Mouse (Mus musculus): ENCODE data around the gene Slc2a4. TPM values are rescaled to one million over a fixed set of nuclear protein-coding genes. Genes with fewer than 3 reads are reported as not detected.

The Slc2a4 gene
- polyA plus RNA-seq, 1 experiment from 2014 or later = 7.9 TPM

GRCm38 (mm10) chr11:69950807-69951459, 2.9 kb upstream of the Slc2a4 start:
- Histone ChIP-seq H3K4me1 (replicated peaks; ENCODE audit: control insufficient read depth, insufficient read depth, low read length) (peaks cover 6% of the 10 kb centered on the region; the same call in 1 of the 2 replicates), H3K9ac (ENCODE audit: low read depth, low read length) (no peak overlapping the region), H3K4me2 (replicated peaks; ENCODE audit: low read depth, low read length) (no peak overlapping the region), H3K4me3 (ENCODE audit: low read depth, low read length) (no peak overlapping the region), H3K27ac (ENCODE audit: low read depth, low read length) (no peak overlapping the region), H3K9me3 (ENCODE audit: control insufficient read depth, low read length) (no peaks in the 10 kb centered on the region), H3K36me3 (ENCODE audit: control insufficient read depth, insufficient read depth, low read length) (no peaks in the 10 kb centered on the region), H3K27me3 (ENCODE audit: control insufficient read depth, insufficient read depth, low read length) (no peaks in the 10 kb centered on the region)
- WGBS = 46% methylated on average over 4 of the region's 4 CpGs
- ATAC-seq (ENCODE audit: low FRiP score) (no peak), DNase-seq (ENCODE audit: low spot score) (peak; percentile 42)

- peak; percentile 69 for ATAC-seq (ENCODE audit: low FRiP score)
Observed at GRCm38 (mm10) chr11:69948763-69949150, 769 bp upstream of the Slc2a4 start.

GRCm38 (mm10) chr11:69947337-69948065, 487 bp downstream of the Slc2a4 start:
- Histone ChIP-seq H3K27me3 (ENCODE audit: control insufficient read depth, insufficient read depth, low read length) (no peaks in the 10 kb centered on the region), H3K4me3 (ENCODE audit: low read depth, low read length) (peak overlapping the region; percentile 47), H3K27ac (ENCODE audit: low read depth, low read length) (0 out of 2 replicates have a peak overlapping the region, but pooled peaks have one; percentile 10), H3K9ac (ENCODE audit: low read depth, low read length) (peak overlapping the region; percentile 55), H3K4me1 (replicated peaks; ENCODE audit: control insufficient read depth, insufficient read depth, low read length) (peaks cover 6% of the 10 kb centered on the region; the same call in 1 of the 2 replicates), H3K36me3 (ENCODE audit: control insufficient read depth, insufficient read depth, low read length) (no peaks in the 10 kb centered on the region), H3K4me2 (replicated peaks; ENCODE audit: low read depth, low read length) (peak overlapping the region; percentile 61), H3K9me3 (ENCODE audit: control insufficient read depth, low read length) (no peaks in the 10 kb centered on the region)
- ATAC-seq (ENCODE audit: low FRiP score) (peak; percentile 58), DNase-seq (ENCODE audit: low spot score) (peak; percentile 49)
- WGBS = 2% methylated on average over 29 of the region's 29 CpGs

More at GRCm38 (mm10) chr11:69948763-69949150, 769 bp upstream of the Slc2a4 start:
- Histone ChIP-seq H3K4me2 (replicated peaks; ENCODE audit: low read depth, low read length) (peak overlapping the region; percentile 61), H3K27me3 (ENCODE audit: control insufficient read depth, insufficient read depth, low read length) (no peaks in the 10 kb centered on the region), H3K36me3 (ENCODE audit: control insufficient read depth, insufficient read depth, low read length) (no peaks in the 10 kb centered on the region), H3K9me3 (ENCODE audit: control insufficient read depth, low read length) (no peaks in the 10 kb centered on the region), H3K27ac (ENCODE audit: low read depth, low read length) (peak overlapping the region; percentile 75), H3K9ac (ENCODE audit: low read depth, low read length) (peak overlapping the region; percentile 56), H3K4me1 (replicated peaks; ENCODE audit: control insufficient read depth, insufficient read depth, low read length) (peaks cover 6% of the 10 kb centered on the region; the same call in 1 of the 2 replicates), H3K4me3 (ENCODE audit: low read depth, low read length) (peak overlapping the region; percentile 47)
- WGBS = 2% methylated on average over 14 of the region's 14 CpGs
- DNase-seq (ENCODE audit: low spot score) = peak; percentile 95

- ATAC-seq (ENCODE audit: low FRiP score) (no peak), DNase-seq (ENCODE audit: low spot score) (no peak)
- Histone ChIP-seq H3K4me3 (ENCODE audit: low read depth, low read length) (peak overlapping the region; percentile 1; the same call in 1 of the 2 replicates), H3K9ac (ENCODE audit: low read depth, low read length) (no peak overlapping the region), H3K36me3 (ENCODE audit: control insufficient read depth, insufficient read depth, low read length) (no peaks in the 10 kb centered on the region), H3K4me2 (replicated peaks; ENCODE audit: low read depth, low read length) (peak overlapping the region; percentile 17; the same call in 1 of the 2 replicates), H3K27me3 (ENCODE audit: control insufficient read depth, insufficient read depth, low read length) (no peaks in the 10 kb centered on the region), H3K9me3 (ENCODE audit: control insufficient read depth, low read length) (no peaks in the 10 kb centered on the region), H3K27ac (ENCODE audit: low read depth, low read length) (no peak overlapping the region), H3K4me1 (replicated peaks; ENCODE audit: control insufficient read depth, insufficient read depth, low read length) (peaks cover 6% of the 10 kb centered on the region; the same call in 1 of the 2 replicates)
- WGBS = 87% methylated on average over 18 of the region's 18 CpGs
Observed at GRCm38 (mm10) chr11:69945997-69946891, 1.7 kb downstream of the Slc2a4 start.

GRCm38 (mm10) chr11:69945216-69945615, 2.8 kb downstream of the Slc2a4 start:
- no peak overlapping the region for H3K27ac ChIP-seq (ENCODE audit: low read depth, low read length)
- 83% methylated on average over 13 of the region's 13 CpGs for WGBS

GRCm38 (mm10) chr11:69940962-69941361, 7.0 kb downstream of the Slc2a4 start:
- no peaks in the 10 kb centered on the region for H3K36me3 ChIP-seq (ENCODE audit: control insufficient read depth, insufficient read depth, low read length)
- H3K27me3 ChIP-seq (ENCODE audit: control insufficient read depth, insufficient read depth, low read length) = peaks cover 27% of the 10 kb centered on the region
- H3K4me1 ChIP-seq (replicated peaks; ENCODE audit: control insufficient read depth, insufficient read depth, low read length) = peaks cover 5% of the 10 kb centered on the region
- H3K4me3 ChIP-seq (ENCODE audit: low read depth, low read length) = no peak overlapping the region
- 82% methylated on average over 4 of the region's 4 CpGs for WGBS
- no peak overlapping the region for H3K27ac ChIP-seq (ENCODE audit: low read depth, low read length)
- no peaks in the 10 kb centered on the region for H3K9me3 ChIP-seq (ENCODE audit: control insufficient read depth, low read length)
- H3K4me2 ChIP-seq (replicated peaks; ENCODE audit: low read depth, low read length) = no peak overlapping the region
- H3K9ac ChIP-seq (ENCODE audit: low read depth, low read length) = no peak overlapping the region
- ATAC-seq (ENCODE audit: low FRiP score) = no peak
- DNase-seq (ENCODE audit: low spot score) = no peak

More at GRCm38 (mm10) chr11:69945216-69945615, 2.8 kb downstream of the Slc2a4 start:
- Histone ChIP-seq H3K9ac (ENCODE audit: low read depth, low read length) (no peak overlapping the region), H3K9me3 (ENCODE audit: control insufficient read depth, low read length) (no peaks in the 10 kb centered on the region), H3K4me2 (replicated peaks; ENCODE audit: low read depth, low read length) (no peak overlapping the region), H3K27me3 (ENCODE audit: control insufficient read depth, insufficient read depth, low read length) (no peaks in the 10 kb centered on the region), H3K4me1 (replicated peaks; ENCODE audit: control insufficient read depth, insufficient read depth, low read length) (peaks cover 6% of the 10 kb centered on the region; the same call in 1 of the 2 replicates), H3K36me3 (ENCODE audit: control insufficient read depth, insufficient read depth, low read length) (no peaks in the 10 kb centered on the region), H3K4me3 (ENCODE audit: low read depth, low read length) (no peak overlapping the region)
- DNase-seq (ENCODE audit: low spot score) (no peak), ATAC-seq (ENCODE audit: low FRiP score) (no peak)

GRCm38 (mm10) chr11:69939731-69940130, 8.3 kb downstream of the Slc2a4 start:
- H3K9ac ChIP-seq (ENCODE audit: low read depth, low read length) = no peak overlapping the region
- WGBS = 90% methylated on average over 17 of the region's 17 CpGs

GRCm38 (mm10) chr11:69939181-69939580, 8.8 kb downstream of the Slc2a4 start:
- DNase-seq (ENCODE audit: low spot score) (no peak), ATAC-seq (ENCODE audit: low FRiP score) (no peak)
- H3K4me3 ChIP-seq (ENCODE audit: low read depth, low read length) = no peak overlapping the region
- no peak overlapping the region for H3K4me2 ChIP-seq (replicated peaks; ENCODE audit: low read depth, low read length)
- no peaks in the 10 kb centered on the region for H3K9me3 ChIP-seq (ENCODE audit: control insufficient read depth, low read length)
- no peak overlapping the region for H3K27ac ChIP-seq (ENCODE audit: low read depth, low read length)
- peaks cover 5% of the 10 kb centered on the region for H3K4me1 ChIP-seq (replicated peaks; ENCODE audit: control insufficient read depth, insufficient read depth, low read length)
- peaks cover 34% of the 10 kb centered on the region for H3K27me3 ChIP-seq (ENCODE audit: control insufficient read depth, insufficient read depth, low read length)
- H3K36me3 ChIP-seq (ENCODE audit: control insufficient read depth, insufficient read depth, low read length) = no peaks in the 10 kb centered on the region
- no peak overlapping the region for H3K9ac ChIP-seq (ENCODE audit: low read depth, low read length)
- WGBS = 62% methylated on average over 5 of the region's 5 CpGs

More at GRCm38 (mm10) chr11:69939731-69940130, 8.3 kb downstream of the Slc2a4 start:
- ATAC-seq (ENCODE audit: low FRiP score) (no peak), DNase-seq (ENCODE audit: low spot score) (no peak)
- no peaks in the 10 kb centered on the region for H3K36me3 ChIP-seq (ENCODE audit: control insufficient read depth, insufficient read depth, low read length)
- H3K4me2 ChIP-seq (replicated peaks; ENCODE audit: low read depth, low read length) = no peak overlapping the region
- H3K27me3 ChIP-seq (ENCODE audit: control insufficient read depth, insufficient read depth, low read length) = peaks cover 32% of the 10 kb centered on the region
- H3K27ac ChIP-seq (ENCODE audit: low read depth, low read length) = no peak overlapping the region
- no peaks in the 10 kb centered on the region for H3K9me3 ChIP-seq (ENCODE audit: control insufficient read depth, low read length)
- H3K4me3 ChIP-seq (ENCODE audit: low read depth, low read length) = no peak overlapping the region
- H3K4me1 ChIP-seq (replicated peaks; ENCODE audit: control insufficient read depth, insufficient read depth, low read length) = peaks cover 5% of the 10 kb centered on the region
